11 mouse cellular contexts compared by ENCODE assay signal in the genomic region with DNA sequence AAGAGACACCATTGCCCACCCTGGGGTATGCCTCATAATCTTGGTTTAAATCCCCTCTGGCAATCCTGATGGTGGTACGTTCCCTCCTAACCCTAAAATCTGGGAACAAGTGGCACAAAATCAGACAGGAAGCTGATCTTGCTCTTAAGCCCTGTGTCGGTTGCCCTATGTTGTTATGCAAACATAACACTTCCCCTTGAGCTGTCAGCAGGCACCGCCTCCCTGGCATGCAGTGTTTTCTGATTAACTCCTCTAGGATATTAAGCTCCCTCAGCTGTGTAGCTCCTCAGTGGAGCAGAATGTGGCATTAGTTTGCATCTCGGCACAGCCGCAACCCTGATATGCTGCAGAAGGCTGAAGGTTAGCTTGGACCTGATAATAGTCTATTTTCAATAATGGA. TPM values are rescaled to one million over a fixed set of nuclear protein-coding genes. Genes with fewer than 3 reads are reported as not detected.
A peak's percentile ranks its signal among the peaks of the same experiment; 100 is the strongest.
DNase-seq lines count a peak whose midpoint lies in the region; ATAC-seq and TF ChIP-seq lines count a peak whose summit lies in the region.
"Had no signal": no experiment of that assay in that cellular context is flagged by ENCODE, and none has a peak within 500 bp of the region (broad histone marks: within the 10 kb centered on the region; RNA-seq: fewer than 3 reads in every experiment).

No protein-coding gene starts in this region.

- 0 out of 2 replicates have a peak, but pooled peaks have one; percentile 41 for ATAC-seq in embryonic facial prominence, embryonic 14.5 days (ENCODE audit: low read depth)
- ATAC-seq in midbrain, embryonic 14.5 days (ENCODE audit: low FRiP score, low TSS enrichment): no peak
- ATAC-seq in midbrain, postnatal 0 days (ENCODE audit: low FRiP score): no peak
- ATAC-seq in neutrophil, adult 5-6 weeks (ENCODE audit: extremely low read depth, insufficient number of reproducible peaks, low FRiP score, poor library complexity, severe bottlenecking): peak; percentile 55; the same call in 1 of the 2 replicates

- H3K4me1 ChIP-seq in embryonic facial prominence, embryonic 14.5 days (ENCODE audit: control insufficient read depth, insufficient read depth, low read length): peaks cover 25% of the 10 kb centered on the region
- peaks cover 30% of the 10 kb centered on the region for H3K4me1 ChIP-seq in embryonic facial prominence, embryonic 10.5 days
- 0 out of 2 replicates have a peak, but pooled peaks cover 6% of the 10 kb centered on the region for H3K4me1 ChIP-seq in midbrain, embryonic 14.5 days (ENCODE audit: control insufficient read depth, insufficient read depth, low read length)
- no peaks in the 10 kb centered on the region; the same call in 1 of the 2 replicates for H3K4me1 ChIP-seq in midbrain, postnatal 0 days (ENCODE audit: insufficient read depth, low read length)
- H3K4me1 ChIP-seq in midbrain, embryonic 10.5 days: peaks cover 38% of the 10 kb centered on the region

- no peaks in the 10 kb centered on the region for H3K9me3 ChIP-seq in embryonic facial prominence, embryonic 14.5 days (ENCODE audit: control insufficient read depth, low read length)
- no peaks in the 10 kb centered on the region for H3K9me3 ChIP-seq in embryonic facial prominence, embryonic 10.5 days
- no peaks in the 10 kb centered on the region for H3K9me3 ChIP-seq in midbrain, embryonic 14.5 days (ENCODE audit: control insufficient read depth, low read length)
- H3K9me3 ChIP-seq in midbrain, postnatal 0 days (ENCODE audit: low read length): no peaks in the 10 kb centered on the region
- H3K9me3 ChIP-seq in midbrain, embryonic 10.5 days (replicated peaks): no peaks in the 10 kb centered on the region
- H3K9me3 ChIP-seq: limb, embryonic 13.5 days had no signal

- H3K4me3 ChIP-seq in embryonic facial prominence, embryonic 14.5 days (ENCODE audit: low read depth, low read length): no peak overlapping the region
- H3K4me3 ChIP-seq in embryonic facial prominence, embryonic 10.5 days: no peak overlapping the region
- H3K4me3 ChIP-seq in midbrain, embryonic 14.5 days (replicated peaks; ENCODE audit: low read depth, low read length): no peak overlapping the region
- no peak overlapping the region for H3K4me3 ChIP-seq in midbrain, postnatal 0 days (ENCODE audit: low read depth, low read length)
- no peak overlapping the region for H3K4me3 ChIP-seq in midbrain, embryonic 10.5 days
- H3K4me3 ChIP-seq: limb, embryonic 13.5 days had no signal

- H3K27me3 ChIP-seq in embryonic facial prominence, embryonic 14.5 days (replicated peaks; ENCODE audit: control insufficient read depth, insufficient read depth, low read length): no peaks in the 10 kb centered on the region
- H3K27me3 ChIP-seq in embryonic facial prominence, embryonic 10.5 days (replicated peaks; ENCODE audit: low read depth, poor library complexity, severe bottlenecking): no peaks in the 10 kb centered on the region
- H3K27me3 ChIP-seq in midbrain, embryonic 14.5 days (ENCODE audit: control insufficient read depth, insufficient read depth, low read length): no peaks in the 10 kb centered on the region
- H3K27me3 ChIP-seq in midbrain, postnatal 0 days (ENCODE audit: insufficient read depth, low read length): no peaks in the 10 kb centered on the region
- no peaks in the 10 kb centered on the region for H3K27me3 ChIP-seq in midbrain, embryonic 10.5 days (ENCODE audit: low read depth, poor library complexity, severe bottlenecking)
- H3K27me3 ChIP-seq: limb, embryonic 13.5 days had no signal

- H3K36me3 ChIP-seq in embryonic facial prominence, embryonic 14.5 days (ENCODE audit: control insufficient read depth, insufficient read depth, low read length): no peaks in the 10 kb centered on the region
- H3K36me3 ChIP-seq in embryonic facial prominence, embryonic 10.5 days (replicated peaks): 0 out of 2 replicates have a peak, but pooled peaks cover 4% of the 10 kb centered on the region
- no peaks in the 10 kb centered on the region for H3K36me3 ChIP-seq in midbrain, embryonic 14.5 days (ENCODE audit: control insufficient read depth, insufficient read depth, low read length)
- no peaks in the 10 kb centered on the region for H3K36me3 ChIP-seq in midbrain, postnatal 0 days (ENCODE audit: insufficient read depth, low read length)
- no peaks in the 10 kb centered on the region for H3K36me3 ChIP-seq in midbrain, embryonic 10.5 days
- H3K36me3 ChIP-seq: limb, embryonic 13.5 days had no signal

- no peak overlapping the region for H3K9ac ChIP-seq in embryonic facial prominence, embryonic 14.5 days (ENCODE audit: low read depth, low read length)
- no peak overlapping the region for H3K9ac ChIP-seq in midbrain, embryonic 14.5 days (replicated peaks; ENCODE audit: low read length)
- no peak overlapping the region for H3K9ac ChIP-seq in midbrain, postnatal 0 days (replicated peaks; ENCODE audit: low read length, poor library complexity, severe bottlenecking)
- H3K9ac ChIP-seq: limb, embryonic 13.5 days had no signal

- no peak overlapping the region for H3K27ac ChIP-seq in embryonic facial prominence, embryonic 14.5 days (replicated peaks; ENCODE audit: low read depth, low read length)
- H3K27ac ChIP-seq in embryonic facial prominence, embryonic 10.5 days (replicated peaks): no peak overlapping the region
- peak overlapping the region; percentile 13; the same call in 1 of the 2 replicates for H3K27ac ChIP-seq in midbrain, embryonic 14.5 days (replicated peaks; ENCODE audit: low read depth, low read length)
- H3K27ac ChIP-seq in midbrain, postnatal 0 days (ENCODE audit: low read depth, low read length): no peak overlapping the region
- H3K27ac ChIP-seq in midbrain, embryonic 10.5 days (replicated peaks): no peak overlapping the region
- H3K27ac ChIP-seq: kidney, postnatal 0 days; limb, embryonic 13.5 days had no signal

- TF ChIP-seq CTCF in midbrain, postnatal 0 days (IDR thresholded peaks at IDR 0.05): no peak

- peak; percentile 66 for DNase-seq in embryonic facial prominence, embryonic 14.5 days (ENCODE audit: low spot score)
- DNase-seq in embryonic facial prominence, embryonic 10.5 days (ENCODE audit: low spot score): no peak
- DNase-seq in midbrain, embryonic 14.5 days: peak; percentile 56
- DNase-seq in midbrain, postnatal 0 days (ENCODE audit: low spot score): no peak
- DNase-seq in kidney, postnatal 4 days: peak; percentile 43 to 57
- DNase-seq in T-cell, adult 2 months (ENCODE audit: low spot score): no peak
- no peak for DNase-seq in midbrain, embryonic 10.5 days (ENCODE audit: low spot score)
- DNase-seq: gastrocnemius, postnatal 25 days had no signal

- no peak overlapping the region for H3K4me2 ChIP-seq in embryonic facial prominence, embryonic 14.5 days (ENCODE audit: low read depth, low read length)
- no peak overlapping the region for H3K4me2 ChIP-seq in midbrain, embryonic 14.5 days (ENCODE audit: low read length)
- no peak overlapping the region for H3K4me2 ChIP-seq in midbrain, postnatal 0 days (ENCODE audit: low read depth, low read length, poor library complexity, severe bottlenecking)
- H3K4me2 ChIP-seq: limb, embryonic 13.5 days had no signal

- WGBS in embryonic facial prominence, embryonic 14.5 days: 61% methylated on average over 5 of the region's 5 CpGs
- WGBS in embryonic facial prominence, embryonic 10.5 days: 68% methylated on average over 5 of the region's 5 CpGs
- 35% methylated on average over 5 of the region's 5 CpGs for whole genome bisulfite sequencing in midbrain, embryonic 14.5 days
- 40% methylated on average over 5 of the region's 5 CpGs for WGBS in midbrain, postnatal 0 days
- 67% methylated on average over 5 of the region's 5 CpGs for WGBS in midbrain, embryonic 10.5 days

RNA-seq across cellular contexts. Expression of a gene that starts 58.9 kb away (rescaled TPM):
- 19.1 and 21.2 TPM in 2 replicates for polyA plus RNA-seq in embryonic facial prominence, embryonic 14.5 days (2014; fragmentation: Nextera tagmentation; extraction: Ambion mirVana)
- polyA plus RNA-seq in embryonic facial prominence, embryonic 10.5 days (2016; fragmentation: Nextera tagmentation; extraction: Ambion mirVana): 14.5 and 16.3 TPM in 2 replicates
- 13.3 and 14.4 TPM in 2 replicates for polyA plus RNA-seq in midbrain, embryonic 14.5 days (2014; fragmentation: Nextera tagmentation; extraction: Ambion mirVana)
- 34.5 and 42.9 TPM in 2 replicates for total RNA-seq in midbrain, postnatal 0 days (2014; rRNA removed)
- 17.1 and 18.2 TPM in 2 replicates for polyA plus RNA-seq in midbrain, postnatal 0 days (2015; fragmentation: Nextera tagmentation; extraction: Ambion mirVana)
- 5.9 and 7.0 TPM in 2 replicates for total RNA-seq in neutrophil, adult 5-6 weeks (2017)
- polyA plus RNA-seq in midbrain, embryonic 10.5 days (2016; fragmentation: Nextera tagmentation; extraction: Ambion mirVana): 13.6 and 14.0 TPM in 2 replicates

Comparison
In these comparisons a context has a peak if more than half of its experiments do, and no peak if none do; other contexts are left out.
1. DNase-seq: peak in embryonic facial prominence, embryonic 14.5 days (single experiment), midbrain, embryonic 14.5 days (single experiment) and kidney, postnatal 4 days (2 of 2); none in embryonic facial prominence, embryonic 10.5 days (single experiment), midbrain, postnatal 0 days (single experiment), T-cell, adult 2 months (single experiment) and midbrain, embryonic 10.5 days (single experiment).
2. ATAC-seq: peak in embryonic facial prominence, embryonic 14.5 days (single experiment) and neutrophil, adult 5-6 weeks (single experiment); none in midbrain, embryonic 14.5 days (single experiment) and midbrain, postnatal 0 days (single experiment).